Mouse (Mus musculus) neural tube, embryonic 11.5 days (tissue): Measurements from ENCODE around the gene Nap1l4. TPM values are rescaled to one million over a fixed set of nuclear protein-coding genes. Genes with fewer than 3 reads are reported as not detected.
A peak's percentile ranks its signal among the peaks of the same experiment; 100 is the strongest.

Source experiments
- ATAC-seq: fragments of 200-750 bp; cut with Nextera tagmentation; 2 replicates; pipeline ENCODE4 v1.8.0; 2017; ENCODE audit warnings: moderate number of reproducible peaks, mild to moderate bottlenecking, moderate TSS enrichment, moderate library complexity; ENCODE audit not compliant: insufficient read depth, low FRiP score, low TSS enrichment
- DNase-seq: peaks from one replicate; pipeline ENCODE4 v3.0.0-alpha.2; 2015; ENCODE audit warnings: low spot score
- H3K27ac ChIP-seq: fragments of 300-500 bp; sonication (generic); 2 replicates; pipeline ENCODE4 v1.5.1; 2014; ENCODE audit warnings: low read depth, mild to moderate bottlenecking, low read length
- H3K27me3 ChIP-seq: fragments of 300-500 bp; sonication (generic); 2 replicates; pipeline ENCODE4 v1.6.1; 2014; ENCODE audit warnings: mild to moderate bottlenecking, low read length, mixed read lengths; ENCODE audit not compliant: control insufficient read depth, insufficient read depth
- H3K36me3 ChIP-seq: fragments of 300-500 bp; sonication (generic); 2 replicates; pipeline ENCODE4 v1.6.1; 2014; ENCODE audit warnings: mild to moderate bottlenecking, low read length, moderate library complexity, mixed read lengths; ENCODE audit not compliant: control insufficient read depth, insufficient read depth
- H3K4me1 ChIP-seq: fragments of 300-500 bp; sonication (generic); 2 replicates; pipeline ENCODE4 v1.6.1; 2014; ENCODE audit warnings: low read length, mixed read lengths; ENCODE audit not compliant: control insufficient read depth, insufficient read depth
- H3K4me2 ChIP-seq: fragments of 300-500 bp; sonication (generic); 2 replicates; pipeline ENCODE4 v1.6.1; 2014; ENCODE audit warnings: low read depth, mild to moderate bottlenecking, moderate library complexity
- H3K4me3 ChIP-seq: fragments of 300-500 bp; sonication (generic); 2 replicates; pipeline ENCODE4 v1.5.1; 2014; ENCODE audit warnings: low read depth, low read length
- H3K9ac ChIP-seq: fragments of 300-500 bp; sonication (generic); 2 replicates; pipeline ENCODE4 v1.6.1; 2014; ENCODE audit warnings: mild to moderate bottlenecking, low read length
- H3K9me3 ChIP-seq: fragments of 300-500 bp; sonication (generic); 2 replicates; pipeline ENCODE4 v1.6.1; 2016; ENCODE audit warnings: low read length; ENCODE audit not compliant: control insufficient read depth
- WGBS: fragments of 180-500 bp; shearing (Covaris S2); extraction: QIAGEN DNeasy Blood & Tissue Kit; methylation state at CpG from one replicate; pipeline ENCODE4 v1.1.7; 2014; 5-methylcytosine and 5-hydroxymethylcytosine counted together
- microRNA-seq: library from miRNA; unstranded; fragments of <30 nt; microRNA quantifications from one replicate; pipeline ENCODE4, GENCODE M21; 2016
- polyA plus RNA-seq: library from polyadenylated mRNA; unstranded; fragments of >200 nt; fragmentation: Nextera tagmentation; extraction: Ambion mirVana; gene quantifications from 2 replicates; pipeline ENCODE4 v1.2.1, GENCODE M21; 2014

Gene Nap1l4
- polyA plus RNA-seq, 1 experiment from 2014 or later = 198 TPM

GRCm38 (mm10) chr7:143466099-143466677, 82.7 kb downstream of the Nap1l4 start:
- Histone ChIP-seq H3K4me3 (no peak overlapping the region), H3K9me3 (no peaks in the 10 kb centered on the region), H3K4me1 (peaks cover 7% of the 10 kb centered on the region), H3K36me3 (no peaks in the 10 kb centered on the region), H3K9ac (no peak overlapping the region), H3K4me2 (no peak overlapping the region), H3K27me3 (0 out of 2 replicates have a peak, but pooled peaks cover 4% of the 10 kb centered on the region), H3K27ac (no peak overlapping the region)
- 0 out of 2 replicates have a peak, but pooled peaks have one; percentile 26 for ATAC-seq
- WGBS = 40% methylated on average over 14 of the region's 14 CpGs
- DNase-seq = peak; percentile 86

GRCm38 (mm10) chr7:143464811-143465560, 83.9 kb downstream of the Nap1l4 start:
- DNase-seq (peak; percentile 67), ATAC-seq (no peak)
- 22% methylated on average over 54 of the region's 56 CpGs for whole genome bisulfite sequencing
- Histone ChIP-seq H3K4me2 (peak overlapping the region; percentile 36), H3K4me3 (peak overlapping the region; percentile 11), H3K9me3 (peaks cover 6% of the 10 kb centered on the region), H3K36me3 (no peaks in the 10 kb centered on the region), H3K4me1 (peaks cover 7% of the 10 kb centered on the region), H3K27ac (no peak overlapping the region), H3K9ac (peak overlapping the region; percentile 42), H3K27me3 (0 out of 2 replicates have a peak, but pooled peaks cover 4% of the 10 kb centered on the region)

GRCm38 (mm10) chr7:143463865-143464415, 85.0 kb downstream of the Nap1l4 start:
- Histone ChIP-seq H3K4me2 (no peak overlapping the region), H3K27me3 (0 out of 2 replicates have a peak, but pooled peaks cover 4% of the 10 kb centered on the region), H3K36me3 (no peaks in the 10 kb centered on the region), H3K4me3 (no peak overlapping the region), H3K9ac (no peak overlapping the region), H3K27ac (no peak overlapping the region), H3K4me1 (peaks cover 7% of the 10 kb centered on the region), H3K9me3 (peaks cover 11% of the 10 kb centered on the region)
- ATAC-seq (no peak), DNase-seq (peak; percentile 83)
- WGBS = 37% methylated on average over 11 of the region's 11 CpGs

Small RNA genes within 50 kb of the gene (microRNA-seq; reads per million reads assigned to microRNA genes)
- not detected for gene Mir7064

Other genes with a start within 250 kb of the Nap1l4 start
- 1,204 and 1,311 TPM in 2 replicates for gene Cdkn1c, start 88.1 kb downstream of the Nap1l4 start, polyA plus RNA-seq
- gene Slc22a18, start 75.4 kb downstream of the Nap1l4 start, polyA plus RNA-seq = 0.64 TPM in 1 of 2 replicates, not detected in the other
- gene Phlda2, start 46.0 kb downstream of the Nap1l4 start, polyA plus RNA-seq = 0.85 and 1.4 TPM in 2 replicates
- gene Cars, start 51.0 kb upstream of the Nap1l4 start, polyA plus RNA-seq = 65.2 and 68.5 TPM in 2 replicates
- gene Tnfrsf26, start 79.6 kb upstream of the Nap1l4 start, polyA plus RNA-seq = 0.27 and 0.35 TPM in 2 replicates
- 9.0 and 10.6 TPM in 2 replicates for gene Tnfrsf22, start 100.6 kb upstream of the Nap1l4 start, polyA plus RNA-seq
- gene Tnfrsf23, start 136.8 kb upstream of the Nap1l4 start, polyA plus RNA-seq = 0.20 and 0.68 TPM in 2 replicates
- 15.8 and 18.9 TPM in 2 replicates for gene Osbpl5, start 207.9 kb upstream of the Nap1l4 start, polyA plus RNA-seq
- not detected in 2 replicates for gene Mrgprg, start 217.9 kb upstream of the Nap1l4 start, polyA plus RNA-seq
- gene Mrgpre, start 235.4 kb upstream of the Nap1l4 start, polyA plus RNA-seq = 2.8 and 4.4 TPM in 2 replicates